Mouse (Mus musculus): ENCODE measurements around the gene Col17a1. TPM values are rescaled to one million over a fixed set of nuclear protein-coding genes. Genes with fewer than 3 reads are reported as not detected.
A peak's percentile ranks its signal among the peaks of the same experiment; 100 is the strongest.

The Col17a1 gene
- total RNA-seq (2014; rRNA removed): 0.08 and 0.57 TPM in 2 replicates
- 0.08 and 0.42 TPM in 2 replicates for polyA plus RNA-seq (2015; fragmentation: Nextera tagmentation; extraction: Ambion mirVana)

DNA sequence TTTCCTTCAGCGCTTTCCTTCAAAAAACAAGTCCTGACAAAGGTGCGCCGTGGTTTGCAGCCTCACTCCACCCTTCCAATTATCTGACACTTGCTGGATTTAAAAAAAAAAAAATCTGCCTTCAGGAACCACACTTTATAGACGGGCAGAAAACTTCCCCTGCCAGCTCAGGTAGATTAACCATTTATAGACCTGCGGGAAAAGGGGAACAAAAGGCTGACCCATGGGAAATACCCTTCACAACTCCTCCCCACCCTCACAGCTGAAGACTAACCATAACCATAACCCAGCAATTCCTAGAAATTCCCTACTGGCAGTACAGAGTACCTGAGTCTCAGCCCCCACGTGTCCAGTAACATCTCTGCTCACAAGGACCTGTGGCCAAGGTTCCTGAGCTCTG is at the start of gene Col17a1:
Gene Col17a1 (minus strand): TSS at position 101 of the 400 bp plus-strand sequence.
- ATAC-seq (no peak), DNase-seq (no peak)
- Histone ChIP-seq H3K9me3 (ENCODE audit: low read length) (no peaks in the 10 kb centered on the region), H3K36me3 (ENCODE audit: insufficient read depth) (no peaks in the 10 kb centered on the region), H3K4me2 (ENCODE audit: low read depth) (no peak within 1 kb of the TSS), H3K4me1 (ENCODE audit: insufficient read depth) (no peaks in the 10 kb centered on the region), H3K27ac (ENCODE audit: low read depth, low read length) (no peak within 1 kb of the TSS), H3K4me3 (ENCODE audit: low read depth, low read length) (no peak within 1 kb of the TSS), H3K9ac (no peak within 1 kb of the TSS), H3K27me3 (ENCODE audit: insufficient read depth, low read length) (no peaks in the 10 kb centered on the region)
- 76% methylated on average over 6 of the region's 6 CpGs for WGBS
- no peak for TF ChIP-seq CTCF (IDR thresholded peaks at IDR 0.05; ENCODE audit: low read depth)

DNA sequence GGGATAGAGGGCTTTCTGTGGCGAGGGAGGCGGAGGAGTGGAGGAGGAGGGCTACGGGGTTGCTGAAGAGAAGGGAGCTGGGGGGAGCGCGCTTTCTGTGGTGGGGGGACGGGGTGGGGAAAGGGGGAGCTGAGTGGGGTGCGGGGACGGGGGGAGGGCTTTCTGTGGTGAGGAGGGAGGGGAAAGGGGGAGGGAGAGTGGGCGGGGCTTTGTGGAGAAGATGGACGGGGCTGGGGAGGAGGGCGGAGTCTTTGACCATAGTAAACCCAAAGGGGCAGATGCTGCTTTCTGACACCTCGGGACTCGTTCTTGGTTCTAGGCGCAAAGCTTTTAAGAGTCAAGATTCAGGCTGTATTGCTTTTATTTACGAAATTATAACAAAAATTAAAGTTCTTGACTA is 40.0 kb upstream of the Col17a1 start:
- Histone ChIP-seq H3K4me1 (ENCODE audit: insufficient read depth) (no peaks in the 10 kb centered on the region), H3K4me3 (ENCODE audit: low read depth, low read length) (peak overlapping the region; percentile 73), H3K27ac (ENCODE audit: low read depth, low read length) (peak overlapping the region; percentile 96), H3K9ac (peak overlapping the region; percentile 88), H3K4me2 (ENCODE audit: low read depth) (peak overlapping the region; percentile 79), H3K27me3 (ENCODE audit: insufficient read depth, low read length) (no peaks in the 10 kb centered on the region), H3K9me3 (ENCODE audit: low read length) (no peaks in the 10 kb centered on the region), H3K36me3 (ENCODE audit: insufficient read depth) (peaks cover 34% of the 10 kb centered on the region)
- TF ChIP-seq CTCF (IDR thresholded peaks at IDR 0.05; ENCODE audit: low read depth): no peak
- ATAC-seq: peak; percentile 2; the same call in 1 of the 2 replicates
- DNase-seq: peak; percentile 76
- 4% methylated on average over 14 of the region's 15 CpGs for WGBS

DNA sequence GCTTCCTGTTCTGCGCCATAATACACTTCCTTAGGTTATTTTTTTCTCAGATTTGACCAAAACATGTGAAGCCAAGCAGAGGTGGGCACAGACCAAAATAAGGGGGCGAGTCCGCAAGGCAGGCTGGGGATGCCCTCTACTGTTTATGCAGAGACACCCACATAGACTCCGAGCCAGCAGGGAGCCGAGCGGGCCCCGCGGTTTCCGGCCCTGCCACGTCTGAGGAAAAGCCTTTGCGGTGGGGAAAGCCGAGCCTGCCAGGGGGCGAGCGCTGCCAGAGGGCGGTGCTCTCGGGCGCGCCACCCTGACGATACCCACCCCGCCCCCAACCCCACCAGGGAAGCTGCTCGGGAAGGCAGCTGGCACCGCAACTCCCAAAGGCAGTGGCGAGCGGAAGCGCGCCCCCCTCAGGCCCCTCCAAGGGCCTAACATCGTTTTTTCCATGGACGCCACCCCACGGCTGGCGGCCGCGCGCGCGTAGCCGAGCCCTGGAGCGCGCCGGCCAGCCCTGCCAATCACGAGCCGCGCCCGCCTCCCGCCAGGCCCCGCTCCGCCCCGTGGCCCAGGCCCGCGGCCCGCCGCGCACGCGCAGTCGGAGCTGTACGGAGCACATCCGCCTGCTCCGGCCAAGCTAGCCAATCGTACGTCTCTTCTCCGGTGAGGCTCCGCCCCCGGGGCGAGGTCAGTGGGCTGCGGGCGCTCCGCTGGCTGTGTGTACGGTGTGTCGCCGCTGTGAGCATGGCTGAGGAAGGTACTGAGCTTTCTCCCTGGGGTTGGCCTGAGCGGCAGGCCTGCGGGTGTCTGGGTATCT is 39.4 kb upstream of the Col17a1 start, which contains the start of gene Sfr1:
Gene Sfr1 (plus strand): TSS at position 612 of the 811 bp plus-strand sequence.
- Histone ChIP-seq H3K36me3 (ENCODE audit: insufficient read depth) (peaks cover 31% of the 10 kb centered on the region), H3K9me3 (ENCODE audit: low read length) (no peaks in the 10 kb centered on the region), H3K4me2 (ENCODE audit: low read depth) (peak within 1 kb of the TSS; percentile 79), H3K27me3 (ENCODE audit: insufficient read depth, low read length) (no peaks in the 10 kb centered on the region), H3K27ac (ENCODE audit: low read depth, low read length) (peak within 1 kb of the TSS; percentile 96), H3K9ac (peak within 1 kb of the TSS; percentile 88), H3K4me3 (ENCODE audit: low read depth, low read length) (peak within 1 kb of the TSS; percentile 73), H3K4me1 (ENCODE audit: insufficient read depth) (peaks cover 1% of the 10 kb centered on the region; the same call in 1 of the 2 replicates)
- ATAC-seq (peak; percentile 96), DNase-seq (peak; percentile 99)
- WGBS: under 1% methylated on average over 63 of the region's 72 CpGs
- TF ChIP-seq CTCF (IDR thresholded peaks at IDR 0.05; ENCODE audit: low read depth): peak; percentile 56

DNA sequence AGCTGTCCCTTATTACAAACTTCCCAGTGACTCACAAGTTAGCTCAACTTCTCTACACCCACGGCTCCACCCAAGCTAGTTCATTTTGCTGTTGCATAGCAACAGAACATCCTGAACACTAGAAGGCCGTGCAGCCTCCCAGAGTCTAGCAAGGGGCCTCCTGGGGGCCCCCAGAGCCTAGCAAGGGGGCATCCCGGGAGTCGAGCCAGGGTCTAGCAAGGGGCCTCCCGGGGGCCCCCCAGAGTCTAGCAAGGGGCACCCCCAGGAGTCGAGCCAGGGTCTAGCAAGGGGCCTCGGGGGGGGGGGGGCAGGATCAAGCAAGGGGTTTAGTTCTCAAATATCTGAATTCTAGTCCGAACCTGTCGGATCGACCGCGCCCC is 38.8 kb upstream of the Col17a1 start:
- TF ChIP-seq CTCF (IDR thresholded peaks at IDR 0.05; ENCODE audit: low read depth): no peak
- Histone ChIP-seq H3K36me3 (ENCODE audit: insufficient read depth) (peaks cover 25% of the 10 kb centered on the region), H3K9ac (peak overlapping the region; percentile 88), H3K4me3 (ENCODE audit: low read depth, low read length) (peak overlapping the region; percentile 73), H3K27me3 (ENCODE audit: insufficient read depth, low read length) (no peaks in the 10 kb centered on the region), H3K4me2 (ENCODE audit: low read depth) (peak overlapping the region; percentile 79), H3K4me1 (ENCODE audit: insufficient read depth) (peaks cover 5% of the 10 kb centered on the region; the same call in 1 of the 2 replicates), H3K27ac (ENCODE audit: low read depth, low read length) (peak overlapping the region; percentile 96), H3K9me3 (ENCODE audit: low read length) (no peaks in the 10 kb centered on the region)
- under 1% methylated on average over 12 of the region's 12 CpGs for WGBS
- peak; percentile 80 for DNase-seq
- ATAC-seq: peak; percentile 24

DNA sequence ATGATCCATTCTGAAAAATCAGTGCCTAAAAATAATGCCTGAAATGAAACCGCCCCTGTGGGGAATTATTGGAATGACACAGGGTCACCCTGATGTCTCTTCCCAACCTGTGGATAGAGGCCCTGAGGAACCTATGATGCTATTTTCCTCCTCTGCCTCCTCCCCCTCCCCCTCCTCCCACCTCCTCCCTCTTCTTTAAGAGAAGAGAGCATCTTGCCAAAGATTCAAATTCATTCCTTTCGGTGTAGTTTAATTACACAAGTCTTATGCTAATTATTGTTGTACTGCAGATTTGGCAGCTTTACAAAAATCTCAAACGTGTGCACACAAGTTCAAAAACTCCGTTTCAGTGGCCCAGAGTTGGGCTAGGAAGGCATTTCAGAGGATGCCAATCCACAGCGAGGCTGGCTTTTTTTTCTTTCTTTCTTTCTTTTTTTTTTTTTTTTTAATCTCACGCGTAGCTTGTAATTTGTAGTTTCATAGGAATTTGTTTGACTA is 33.8 kb upstream of the Col17a1 start:
- peak; percentile 66 for DNase-seq

DNA sequence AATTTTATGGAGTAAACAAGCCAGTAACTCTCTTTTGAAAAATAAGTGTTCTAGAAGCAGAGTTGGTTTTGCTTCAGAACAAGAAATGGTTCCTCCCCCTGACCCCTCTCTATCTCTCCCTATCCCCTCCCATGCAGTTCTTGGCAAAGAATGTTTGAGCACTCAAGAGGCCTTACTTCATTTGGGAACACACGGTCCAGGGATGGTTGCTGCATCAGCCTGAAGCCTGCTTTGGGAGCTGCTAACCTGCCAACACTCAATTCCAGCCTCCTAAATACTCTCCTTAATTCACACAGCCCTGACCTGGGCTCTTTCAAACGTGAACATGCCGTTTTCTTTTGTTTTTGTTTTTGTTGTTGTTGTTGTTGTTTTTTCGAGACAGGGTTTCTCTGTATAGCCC is 33.0 kb upstream of the Col17a1 start:
- no peak overlapping the region for H3K27ac ChIP-seq (ENCODE audit: low read depth, low read length)
- H3K27me3 ChIP-seq (ENCODE audit: insufficient read depth, low read length): no peaks in the 10 kb centered on the region
- H3K4me1 ChIP-seq (ENCODE audit: insufficient read depth): peaks cover 5% of the 10 kb centered on the region; the same call in 1 of the 2 replicates
- no peak for DNase-seq
- no peak overlapping the region for H3K4me3 ChIP-seq (ENCODE audit: low read depth, low read length)
- no peak for TF ChIP-seq CTCF (IDR thresholded peaks at IDR 0.05; ENCODE audit: low read depth)
- no peak for ATAC-seq
- H3K9ac ChIP-seq: no peak overlapping the region
- no peaks in the 10 kb centered on the region for H3K9me3 ChIP-seq (ENCODE audit: low read length)
- no peak overlapping the region for H3K4me2 ChIP-seq (ENCODE audit: low read depth)
- WGBS: 60% methylated on average over 4 of the region's 4 CpGs
- no peaks in the 10 kb centered on the region for H3K36me3 ChIP-seq (ENCODE audit: insufficient read depth)

More for the DNA sequence above, 33.8 kb upstream of the Col17a1 start:
- H3K27ac ChIP-seq (ENCODE audit: low read depth, low read length): no peak overlapping the region
- WGBS: 16% methylated on average over 7 of the region's 7 CpGs
- H3K4me1 ChIP-seq (ENCODE audit: insufficient read depth): peaks cover 5% of the 10 kb centered on the region; the same call in 1 of the 2 replicates
- no peak overlapping the region for H3K4me2 ChIP-seq (ENCODE audit: low read depth)
- no peaks in the 10 kb centered on the region for H3K9me3 ChIP-seq (ENCODE audit: low read length)
- no peak overlapping the region for H3K4me3 ChIP-seq (ENCODE audit: low read depth, low read length)
- ATAC-seq: peak; percentile 51; the same call in 1 of the 2 replicates
- TF ChIP-seq CTCF (IDR thresholded peaks at IDR 0.05; ENCODE audit: low read depth): no peak
- no peaks in the 10 kb centered on the region for H3K27me3 ChIP-seq (ENCODE audit: insufficient read depth, low read length)
- H3K36me3 ChIP-seq (ENCODE audit: insufficient read depth): no peaks in the 10 kb centered on the region
- H3K9ac ChIP-seq: no peak overlapping the region

DNA sequence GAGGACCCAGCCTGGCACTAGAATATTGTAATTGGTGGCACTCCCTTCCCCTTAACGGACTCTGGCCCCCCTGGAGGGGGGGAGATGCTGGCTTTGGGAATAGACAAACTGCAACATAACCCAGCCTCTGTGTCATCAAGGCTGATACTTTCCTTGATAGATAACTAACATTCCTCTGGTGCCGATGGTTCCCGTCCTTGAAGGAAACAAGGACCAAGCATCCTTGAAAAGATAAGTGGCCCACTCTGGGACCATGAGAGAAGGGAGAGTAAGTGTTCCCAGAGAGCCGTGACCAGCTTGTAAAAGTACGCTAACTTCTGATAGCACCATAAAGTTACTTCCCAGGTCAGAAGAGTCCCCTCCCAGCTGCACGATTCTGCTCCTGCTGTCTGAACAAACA is 30.6 kb upstream of the Col17a1 start:
- Histone ChIP-seq H3K9me3 (ENCODE audit: low read length) (no peaks in the 10 kb centered on the region), H3K36me3 (ENCODE audit: insufficient read depth) (no peaks in the 10 kb centered on the region), H3K4me2 (ENCODE audit: low read depth) (no peak overlapping the region), H3K4me3 (ENCODE audit: low read depth, low read length) (no peak overlapping the region), H3K27me3 (ENCODE audit: insufficient read depth, low read length) (no peaks in the 10 kb centered on the region), H3K4me1 (ENCODE audit: insufficient read depth) (peaks cover 5% of the 10 kb centered on the region; the same call in 1 of the 2 replicates), H3K27ac (ENCODE audit: low read depth, low read length) (no peak overlapping the region), H3K9ac (no peak overlapping the region)
- DNase-seq (no peak), ATAC-seq (no peak)
- no peak for TF ChIP-seq CTCF (IDR thresholded peaks at IDR 0.05; ENCODE audit: low read depth)
- 86% methylated on average over 6 of the region's 6 CpGs for WGBS
